Mouse (Mus musculus) bone marrow, adult 2 months (tissue): ENCODE data around the gene Acad10. TPM values are rescaled to one million over a fixed set of nuclear protein-coding genes. Genes with fewer than 3 reads are reported as not detected.
A peak's percentile ranks its signal among the peaks of the same experiment; 100 is the strongest.

ENCODE experiments used
- H3K27ac ChIP-seq: fragments of 200-500 bp; 2 replicates; pipeline ENCODE4 v1.5.1; 2012; ENCODE audit warnings: low read depth, mild to moderate bottlenecking, control low read depth, inconsistent platforms, low read length; ENCODE audit not compliant: control insufficient read depth, poor library complexity, insufficient read depth
- H3K4me1 ChIP-seq: fragments of 200-500 bp; 2 replicates; pipeline ENCODE4 v1.6.1; 2011; ENCODE audit warnings: low read length; ENCODE audit not compliant: control insufficient read depth, insufficient read depth
- H3K4me3 ChIP-seq: fragments of 200-500 bp; replicated peaks from 2 replicates; pipeline ENCODE3; 2011; ENCODE audit warnings: mild to moderate bottlenecking, low read depth, low read length, control low read depth; ENCODE audit not compliant: control insufficient read depth
- CTCF ChIP-seq: fragments of 200-500 bp; IDR thresholded peaks from 2 replicates; pipeline ENCODE4 v1.5.1; 2011; ENCODE audit warnings: low read length, control low read depth; ENCODE audit not compliant: control insufficient read depth, insufficient read depth
- POLR2A ChIP-seq: fragments of 200-500 bp; IDR thresholded peaks from 2 replicates; pipeline ENCODE4 v1.6.1; 2011; ENCODE audit warnings: low read depth, mild to moderate bottlenecking, control low read depth, low read length, borderline replicate concordance; ENCODE audit not compliant: control insufficient read depth
- WGBS: fragments of 180-500 bp; shearing (Covaris S2); methylation state at CpG from one replicate; pipeline ENCODE4 v1.1.7; 2018; 5-methylcytosine and 5-hydroxymethylcytosine counted together
- polyA plus RNA-seq: library from polyadenylated mRNA; stranded (reverse); fragments of >200 nt; gene quantifications from 2 replicates; pipeline ENCODE4 v1.2.4, GENCODE M21; 2011; ENCODE audit warnings: low replicate concordance; ENCODE audit not compliant: missing spikeins, insufficient read depth, insufficient read length

Gene Acad10
- polyA plus RNA-seq, 1 experiment = 8.6 TPM

DNA sequence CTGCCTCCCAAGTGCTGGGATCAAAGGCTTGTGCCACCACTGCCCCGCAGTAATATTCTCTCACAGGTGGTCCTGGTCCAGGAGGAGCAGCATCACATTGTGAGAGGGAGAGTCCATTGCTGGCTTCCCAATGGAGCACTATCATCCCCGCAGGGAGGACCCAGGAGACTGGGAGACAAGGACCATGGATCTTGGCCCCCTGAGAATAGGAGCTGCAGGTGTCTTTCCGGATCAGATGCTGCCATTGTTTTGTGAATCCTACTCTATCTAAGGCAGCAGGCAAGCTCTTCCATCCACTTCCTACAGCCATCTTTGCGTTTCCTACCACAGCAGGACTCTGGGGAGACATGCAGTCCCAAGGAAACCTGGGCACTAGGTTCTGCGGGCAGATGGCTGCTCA is 74.6 kb downstream of the Acad10 start:
- peaks cover 13% of the 10 kb centered on the region for H3K4me1 ChIP-seq
- no peak for TF ChIP-seq POLR2A
- no peak for TF ChIP-seq CTCF
- H3K27ac ChIP-seq = peak overlapping the region; percentile 73
- 62% methylated on average over 5 of the region's 5 CpGs for WGBS
- H3K4me3 ChIP-seq = no peak overlapping the region

DNA sequence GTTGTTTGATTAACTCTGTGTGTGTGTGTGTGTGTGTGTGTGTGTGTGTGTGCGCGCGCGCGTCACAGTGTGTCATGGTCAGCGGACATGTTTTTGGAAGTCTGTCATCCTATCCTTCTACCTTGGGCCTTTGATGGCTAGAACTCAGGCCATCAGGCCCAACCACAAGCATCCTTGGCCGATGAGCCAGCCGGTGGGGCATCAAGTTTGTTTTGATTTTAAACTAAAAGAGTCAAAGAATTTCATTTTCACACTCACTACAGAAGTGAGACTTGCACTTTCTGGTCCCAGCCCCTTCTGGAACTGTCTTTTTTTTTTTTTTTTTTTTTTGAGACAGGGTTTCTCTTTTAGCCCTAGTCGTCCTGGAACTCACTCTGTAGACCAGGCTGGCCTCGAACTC is 75.3 kb downstream of the Acad10 start:
- Histone ChIP-seq H3K4me3 (no peak overlapping the region), H3K27ac (no peak overlapping the region), H3K4me1 (peaks cover 13% of the 10 kb centered on the region)
- WGBS = 75% methylated on average over 10 of the region's 10 CpGs
- no peak for TF ChIP-seq CTCF

GRCm38 (mm10) chr5:121583765-121584501 is 76.4 kb downstream of the Acad10 start:
- TF ChIP-seq POLR2A = no peak; the same call in 1 of the 2 replicates
- TF ChIP-seq CTCF = peak; percentile 79
- Histone ChIP-seq H3K4me1 (peaks cover 12% of the 10 kb centered on the region), H3K4me3 (peak overlapping the region; percentile 34), H3K27ac (peak overlapping the region; percentile 71)
- 16% methylated on average over 12 of the region's 12 CpGs for WGBS

DNA sequence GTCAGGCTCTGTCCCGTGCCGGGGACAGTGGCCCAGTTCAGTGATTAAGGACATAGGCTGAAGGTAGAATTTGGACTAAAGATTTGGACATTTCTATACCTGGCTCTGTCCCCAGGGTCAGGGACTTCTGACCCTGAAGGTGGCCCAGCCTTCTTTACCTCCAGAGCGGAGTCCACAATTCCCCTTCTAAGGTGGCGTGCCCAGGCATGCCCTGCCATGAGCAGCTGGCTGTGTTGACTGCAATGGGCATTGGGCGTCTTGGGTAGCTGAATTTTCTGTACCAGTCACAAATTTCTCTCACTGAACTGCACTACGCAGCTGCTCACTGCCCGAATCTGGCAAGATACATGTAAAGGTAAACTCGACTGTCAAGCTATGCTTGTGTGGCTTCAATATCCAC is 78.4 kb downstream of the Acad10 start:
- H3K27ac ChIP-seq = no peak overlapping the region
- peaks cover 7% of the 10 kb centered on the region; the same call in 1 of the 2 replicates for H3K4me1 ChIP-seq
- 87% methylated on average over 8 of the region's 8 CpGs for WGBS
- no peak for TF ChIP-seq CTCF
- no peak for TF ChIP-seq POLR2A
- no peak overlapping the region for H3K4me3 ChIP-seq

GRCm38 (mm10) chr5:121576927-121577488 is 83.3 kb downstream of the Acad10 start:
- WGBS = 86% methylated on average over 11 of the region's 11 CpGs
- TF ChIP-seq POLR2A (no peak), CTCF (no peak)
- H3K4me1 ChIP-seq = no peaks in the 10 kb centered on the region
- H3K27ac ChIP-seq = no peak overlapping the region
- H3K4me3 ChIP-seq = no peak overlapping the region

DNA sequence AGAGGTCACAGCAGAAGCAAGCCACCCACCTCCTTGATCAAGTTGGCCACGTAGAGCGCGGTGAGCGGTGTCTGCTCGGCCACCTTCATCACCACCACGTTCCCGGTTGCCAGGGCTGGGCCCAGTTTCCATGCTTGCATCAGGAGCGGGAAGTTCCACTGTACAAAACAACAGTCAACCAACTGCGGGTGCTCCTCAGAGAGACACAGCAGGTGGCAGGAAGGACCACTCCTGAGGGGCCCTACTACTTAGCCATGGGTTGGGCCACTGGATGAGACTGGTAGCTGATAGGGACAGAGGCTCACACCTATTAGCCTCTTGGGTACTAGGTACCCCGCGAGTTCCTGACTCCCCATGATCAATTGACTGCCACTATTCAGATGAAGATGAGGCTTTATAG is 84.4 kb downstream of the Acad10 start:
- no peak overlapping the region for H3K27ac ChIP-seq
- H3K4me1 ChIP-seq = no peaks in the 10 kb centered on the region
- H3K4me3 ChIP-seq = no peak overlapping the region
- TF ChIP-seq CTCF (no peak), POLR2A (no peak)
- WGBS = 89% methylated on average over 11 of the region's 11 CpGs

DNA sequence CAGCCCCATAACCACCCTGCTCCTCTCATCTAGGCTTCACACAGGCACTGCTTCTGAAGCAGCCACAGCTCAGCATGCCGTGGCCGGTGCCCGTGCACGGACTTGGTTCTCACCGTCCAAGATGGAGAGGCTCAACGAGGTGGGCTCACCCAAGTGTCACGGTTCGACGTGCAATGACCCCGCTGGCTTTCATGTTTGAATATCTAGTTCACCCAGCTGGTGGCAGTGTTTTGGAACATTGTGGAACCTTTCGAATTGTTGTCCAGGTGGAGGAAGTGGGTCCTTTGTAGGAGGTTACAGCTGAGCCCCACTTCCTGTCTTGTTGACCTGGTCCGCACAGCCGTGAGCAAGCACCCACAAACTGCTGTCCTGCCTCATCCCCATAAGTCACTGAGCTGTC is 86.2 kb downstream of the Acad10 start:
- TF ChIP-seq POLR2A (no peak), CTCF (no peak)
- no peaks in the 10 kb centered on the region for H3K4me1 ChIP-seq
- WGBS = 83% methylated on average over 13 of the region's 13 CpGs
- no peak overlapping the region for H3K4me3 ChIP-seq
- H3K27ac ChIP-seq = no peak overlapping the region

Other genes with a start within 250 kb of the Acad10 start
- gene Tmem116, start 208.6 kb downstream of the Acad10 start, polyA plus RNA-seq = not detected in 2 replicates
- 161 and 240 TPM in 2 replicates for gene Erp29, start 208.0 kb downstream of the Acad10 start, polyA plus RNA-seq
- gene Adam1b, start 157.1 kb downstream of the Acad10 start, polyA plus RNA-seq = not detected in 2 replicates
- gene Adam1a, start 115.0 kb downstream of the Acad10 start, polyA plus RNA-seq = 2.6 and 2.7 TPM in 2 replicates
- gene Gm42878, start 115.0 kb downstream of the Acad10 start, polyA plus RNA-seq = 0.23 TPM in 1 of 2 replicates, not detected in the other
- 40.3 and 47.4 TPM in 2 replicates for gene Mapkapk5, start 114.6 kb downstream of the Acad10 start, polyA plus RNA-seq
- 151 and 336 TPM in 2 replicates for gene Aldh2, start 66.7 kb downstream of the Acad10 start, polyA plus RNA-seq
- gene Acad12, start 41.6 kb downstream of the Acad10 start, polyA plus RNA-seq = 1.3 and 2.1 TPM in 2 replicates
- 18.7 and 23.4 TPM in 2 replicates for gene Brap, start within 50 bp of the Acad10 start, polyA plus RNA-seq
- gene Atxn2, start 50.8 kb upstream of the Acad10 start, polyA plus RNA-seq = 42.8 and 60.6 TPM in 2 replicates
- gene Sh2b3, start 177.1 kb upstream of the Acad10 start, polyA plus RNA-seq = 17.1 and 36.8 TPM in 2 replicates
- gene Pheta1, start 188.5 kb upstream of the Acad10 start, polyA plus RNA-seq = 2.6 and 6.7 TPM in 2 replicates